Mouse (Mus musculus): ENCODE measurements around the gene Ttyh2. TPM values are rescaled to one million over a fixed set of nuclear protein-coding genes. Genes with fewer than 3 reads are reported as not detected.

Ttyh2 gene
- polyA plus RNA-seq, 1 experiment = 34.4 TPM

GRCm38 (mm10) chr11:114644122-114644521 is 31.1 kb upstream of the Ttyh2 start:
- WGBS = 55% methylated on average over 2 of the region's 2 CpGs
- H3K27ac ChIP-seq (ENCODE audit: insufficient read depth, low read depth, low read length) = no peak overlapping the region
- H3K4me1 ChIP-seq (ENCODE audit: control insufficient read depth, insufficient read depth, low read length) = no peaks in the 10 kb centered on the region
- no peak overlapping the region for H3K4me3 ChIP-seq (ENCODE audit: insufficient read depth, low read depth, low read length)
- no peak for TF ChIP-seq CTCF (conservative IDR thresholded peaks at IDR 0.05; ENCODE audit: insufficient read depth, insufficient read length, low read depth, low read length)
- no peak for TF ChIP-seq POLR2A (IDR thresholded peaks at IDR 0.05; ENCODE audit: low read depth, low read length)
- H3K36me3 ChIP-seq (ENCODE audit: control insufficient read depth, insufficient read depth, low read length) = no peaks in the 10 kb centered on the region
- H3K27me3 ChIP-seq (replicated peaks; ENCODE audit: control insufficient read depth, insufficient read depth, low read length) = no peaks in the 10 kb centered on the region
- DNase-seq = no peak

- Histone ChIP-seq H3K27ac (ENCODE audit: insufficient read depth, low read depth, low read length) (no peak overlapping the region), H3K36me3 (ENCODE audit: control insufficient read depth, insufficient read depth, low read length) (no peaks in the 10 kb centered on the region), H3K27me3 (replicated peaks; ENCODE audit: control insufficient read depth, insufficient read depth, low read length) (no peaks in the 10 kb centered on the region), H3K4me3 (ENCODE audit: insufficient read depth, low read depth, low read length) (no peak overlapping the region), H3K4me1 (ENCODE audit: control insufficient read depth, insufficient read depth, low read length) (no peaks in the 10 kb centered on the region)
- WGBS = 63% methylated on average over 4 of the region's 4 CpGs
- DNase-seq = no peak
- TF ChIP-seq CTCF (conservative IDR thresholded peaks at IDR 0.05; ENCODE audit: insufficient read depth, insufficient read length, low read depth, low read length) = no peak
- TF ChIP-seq POLR2A (IDR thresholded peaks at IDR 0.05; ENCODE audit: low read depth, low read length) = no peak
Measured at GRCm38 (mm10) chr11:114649510-114649909, 25.7 kb upstream of the Ttyh2 start.

GRCm38 (mm10) chr11:114652531-114652930 is 22.7 kb upstream of the Ttyh2 start:
- H3K27ac ChIP-seq (ENCODE audit: insufficient read depth, low read depth, low read length) = no peak overlapping the region
- DNase-seq = no peak
- H3K4me1 ChIP-seq (ENCODE audit: control insufficient read depth, insufficient read depth, low read length) = no peaks in the 10 kb centered on the region
- 6% methylated on average over 16 of the region's 16 CpGs for WGBS
- no peaks in the 10 kb centered on the region for H3K27me3 ChIP-seq (replicated peaks; ENCODE audit: control insufficient read depth, insufficient read depth, low read length)
- TF ChIP-seq CTCF (conservative IDR thresholded peaks at IDR 0.05; ENCODE audit: insufficient read depth, insufficient read length, low read depth, low read length) = no peak
- no peak for TF ChIP-seq POLR2A (IDR thresholded peaks at IDR 0.05; ENCODE audit: low read depth, low read length)
- no peak overlapping the region for H3K4me3 ChIP-seq (ENCODE audit: insufficient read depth, low read depth, low read length)
- H3K36me3 ChIP-seq (ENCODE audit: control insufficient read depth, insufficient read depth, low read length) = no peaks in the 10 kb centered on the region

- DNase-seq = no peak
- no peak overlapping the region for H3K4me3 ChIP-seq (ENCODE audit: insufficient read depth, low read depth, low read length)
- 80% methylated on average over 6 of the region's 6 CpGs for WGBS
Measured at GRCm38 (mm10) chr11:114653664-114654063, 21.6 kb upstream of the Ttyh2 start.

GRCm38 (mm10) chr11:114654552-114654951 is 20.7 kb upstream of the Ttyh2 start:
- Histone ChIP-seq H3K4me1 (ENCODE audit: control insufficient read depth, insufficient read depth, low read length) (no peaks in the 10 kb centered on the region), H3K36me3 (ENCODE audit: control insufficient read depth, insufficient read depth, low read length) (no peaks in the 10 kb centered on the region), H3K27me3 (replicated peaks; ENCODE audit: control insufficient read depth, insufficient read depth, low read length) (no peaks in the 10 kb centered on the region), H3K4me3 (ENCODE audit: insufficient read depth, low read depth, low read length) (no peak overlapping the region), H3K27ac (ENCODE audit: insufficient read depth, low read depth, low read length) (no peak overlapping the region)
- 52% methylated on average over 5 of the region's 5 CpGs for WGBS
- TF ChIP-seq POLR2A (IDR thresholded peaks at IDR 0.05; ENCODE audit: low read depth, low read length) = no peak
- TF ChIP-seq CTCF (conservative IDR thresholded peaks at IDR 0.05; ENCODE audit: insufficient read depth, insufficient read length, low read depth, low read length) = 0 out of 2 replicates have a peak, but pooled peaks have one; percentile 5
- DNase-seq = no peak

More at GRCm38 (mm10) chr11:114653664-114654063, 21.6 kb upstream of the Ttyh2 start:
- TF ChIP-seq CTCF (conservative IDR thresholded peaks at IDR 0.05; ENCODE audit: insufficient read depth, insufficient read length, low read depth, low read length) (no peak), POLR2A (IDR thresholded peaks at IDR 0.05; ENCODE audit: low read depth, low read length) (no peak)
- Histone ChIP-seq H3K4me1 (ENCODE audit: control insufficient read depth, insufficient read depth, low read length) (no peaks in the 10 kb centered on the region), H3K36me3 (ENCODE audit: control insufficient read depth, insufficient read depth, low read length) (no peaks in the 10 kb centered on the region), H3K27me3 (replicated peaks; ENCODE audit: control insufficient read depth, insufficient read depth, low read length) (no peaks in the 10 kb centered on the region), H3K27ac (ENCODE audit: insufficient read depth, low read depth, low read length) (no peak overlapping the region)

- DNase-seq = no peak
- 73% methylated on average over 7 of the region's 7 CpGs for WGBS
- no peak overlapping the region for H3K4me3 ChIP-seq (ENCODE audit: insufficient read depth, low read depth, low read length)
- no peaks in the 10 kb centered on the region for H3K4me1 ChIP-seq (ENCODE audit: control insufficient read depth, insufficient read depth, low read length)
- TF ChIP-seq POLR2A (IDR thresholded peaks at IDR 0.05; ENCODE audit: low read depth, low read length) = no peak
- TF ChIP-seq CTCF (conservative IDR thresholded peaks at IDR 0.05; ENCODE audit: insufficient read depth, insufficient read length, low read depth, low read length) = no peak
- H3K36me3 ChIP-seq (ENCODE audit: control insufficient read depth, insufficient read depth, low read length) = no peaks in the 10 kb centered on the region
- no peaks in the 10 kb centered on the region for H3K27me3 ChIP-seq (replicated peaks; ENCODE audit: control insufficient read depth, insufficient read depth, low read length)
- H3K27ac ChIP-seq (ENCODE audit: insufficient read depth, low read depth, low read length) = no peak overlapping the region
Measured at GRCm38 (mm10) chr11:114655350-114656008, 19.8 kb upstream of the Ttyh2 start.

- 26% methylated on average over 27 of the region's 27 CpGs for WGBS
- Histone ChIP-seq H3K4me1 (ENCODE audit: control insufficient read depth, insufficient read depth, low read length) (no peaks in the 10 kb centered on the region), H3K27ac (ENCODE audit: insufficient read depth, low read depth, low read length) (no peak overlapping the region), H3K36me3 (ENCODE audit: control insufficient read depth, insufficient read depth, low read length) (no peaks in the 10 kb centered on the region), H3K27me3 (replicated peaks; ENCODE audit: control insufficient read depth, insufficient read depth, low read length) (no peaks in the 10 kb centered on the region), H3K4me3 (ENCODE audit: insufficient read depth, low read depth, low read length) (no peak overlapping the region)
- TF ChIP-seq CTCF (conservative IDR thresholded peaks at IDR 0.05; ENCODE audit: insufficient read depth, insufficient read length, low read depth, low read length) = no peak
- no peak for TF ChIP-seq POLR2A (IDR thresholded peaks at IDR 0.05; ENCODE audit: low read depth, low read length)
- no peak for DNase-seq
Measured at GRCm38 (mm10) chr11:114656994-114657644, 18.1 kb upstream of the Ttyh2 start.

Measured in kidney, adult 2 months (tissue).